Mouse (Mus musculus): Measurements from ENCODE around the gene Ngfr.
"Not testable (repeated sequence)": the region's sequence is repeated elsewhere in the genome, so short reads cannot be mapped to it uniquely, and the experiment has no call there.

Ngfr gene

DNA sequence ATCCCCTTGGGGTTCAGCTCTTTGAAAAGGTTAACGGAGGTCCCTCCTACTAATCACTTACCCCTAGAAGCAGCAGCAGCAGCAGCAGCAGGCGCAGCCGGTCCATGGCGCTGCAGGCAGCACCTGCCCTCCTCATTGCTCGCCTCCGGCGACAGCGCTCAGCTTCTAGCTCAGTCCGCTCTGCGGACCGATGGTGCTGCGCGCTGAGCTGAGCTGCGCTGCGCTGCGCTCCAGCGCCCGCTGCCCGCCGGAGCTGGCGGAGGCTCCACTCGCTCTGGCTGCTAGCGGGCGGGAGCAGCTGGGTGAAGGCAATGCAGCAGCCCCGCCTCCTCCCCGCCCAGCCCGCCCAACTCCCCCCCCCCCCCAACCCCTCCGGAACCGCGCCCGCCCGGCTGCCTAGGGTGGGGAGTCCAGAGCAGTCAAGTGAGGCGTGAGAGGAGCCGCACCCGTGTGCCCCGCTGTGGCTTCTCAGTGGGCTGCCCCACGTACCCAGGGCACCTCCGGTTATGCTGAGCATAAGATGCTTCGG lies at the start of gene Ngfr:
Gene Ngfr, minus strand, starts transcription at position 313 of the 529 bp plus-strand sequence.
- in situ Hi-C loops (cut with MboI, MseI) = no loop called here

DNA sequence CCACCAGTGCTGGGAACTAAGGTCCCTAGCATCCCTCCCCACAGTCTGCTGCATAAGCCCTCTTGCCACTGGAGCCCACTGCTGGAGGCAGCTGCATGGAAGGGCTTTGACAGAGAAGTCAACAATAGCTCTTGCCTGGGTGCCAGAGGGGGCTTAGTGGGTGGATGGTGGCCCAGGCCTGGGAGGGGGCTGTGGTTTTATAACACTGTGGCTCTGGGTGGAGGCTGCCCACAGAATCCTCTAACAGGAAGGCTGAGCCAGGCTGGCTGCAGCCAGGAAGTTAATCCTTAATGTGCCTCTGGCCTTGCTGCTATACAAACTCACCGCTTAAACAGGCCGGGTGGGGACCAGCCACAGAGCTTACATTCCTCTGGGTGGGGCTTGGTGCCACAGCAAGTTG lies 47.5 kb upstream of the Ngfr start:
- in situ Hi-C loops (cut with MboI, MseI) = no loop called here

DNA sequence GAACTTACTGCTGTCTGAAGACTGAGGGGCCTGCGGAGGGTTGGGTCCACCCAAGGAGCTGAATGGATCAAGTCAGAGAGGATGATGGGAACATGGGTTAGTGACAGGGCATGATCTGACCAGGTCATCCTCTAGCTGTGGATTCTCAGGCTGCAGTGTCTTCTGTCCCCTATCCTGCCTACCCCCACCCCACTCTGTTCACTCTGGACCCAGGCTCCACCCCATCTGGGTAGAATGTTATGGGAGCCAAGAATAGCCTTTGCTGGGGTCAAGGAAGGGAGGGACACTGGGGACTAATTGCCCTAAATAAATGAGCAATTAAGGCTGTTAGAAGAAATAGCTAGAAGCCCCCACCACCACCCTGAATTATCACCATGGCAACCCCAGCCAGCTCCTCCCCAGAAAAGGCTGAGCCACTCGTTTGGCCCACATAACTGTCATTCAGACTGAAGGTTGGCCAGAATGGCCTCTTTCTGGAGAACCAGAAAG lies 46.0 kb upstream of the Ngfr start:
- in situ Hi-C loops (cut with MboI, MseI) = no loop called here

DNA sequence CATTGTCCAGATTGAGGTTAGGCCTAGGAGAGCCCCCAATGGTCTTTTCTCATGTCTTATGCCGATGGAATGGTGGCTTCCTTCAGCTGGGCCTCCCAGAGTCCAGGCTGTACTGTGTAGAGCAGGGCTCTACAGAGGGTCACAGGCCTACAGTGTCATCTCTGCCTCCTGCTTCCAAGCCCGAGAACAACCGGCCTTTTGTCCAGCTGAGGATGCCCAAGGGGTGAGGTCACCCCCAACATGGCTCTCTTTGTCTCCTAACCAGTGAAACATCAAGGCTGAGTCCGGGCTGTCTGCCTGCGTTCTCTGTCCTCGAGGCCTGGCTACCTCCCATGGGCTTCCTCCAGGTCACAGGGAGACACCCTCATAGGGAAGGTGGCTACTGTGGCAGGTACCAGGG lies 44.9 kb upstream of the Ngfr start:
- in situ Hi-C loops (cut with MboI, MseI) = no loop called here

DNA sequence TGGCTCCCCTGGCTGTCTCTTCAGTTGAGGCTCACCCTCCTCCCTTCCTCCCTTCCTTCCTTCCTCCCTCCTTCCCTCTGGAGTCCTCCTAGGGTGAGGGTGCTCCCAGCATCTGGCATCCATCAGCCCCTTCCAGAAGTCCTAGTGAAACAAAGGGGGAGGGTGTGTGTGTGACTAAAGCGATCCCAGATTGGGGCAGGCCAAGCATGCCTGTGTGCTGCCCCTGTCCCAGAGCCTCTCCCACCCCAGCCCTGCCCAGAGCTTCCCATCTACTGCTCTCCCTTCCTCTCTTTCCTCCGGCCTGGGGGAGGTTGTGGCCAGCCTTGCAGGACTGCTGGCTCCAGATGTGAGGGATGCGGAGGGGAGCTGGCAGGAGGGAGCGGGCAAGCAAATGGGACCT lies 43.8 kb upstream of the Ngfr start:
- in situ Hi-C loops (cut with MboI, MseI) = no loop called here

DNA sequence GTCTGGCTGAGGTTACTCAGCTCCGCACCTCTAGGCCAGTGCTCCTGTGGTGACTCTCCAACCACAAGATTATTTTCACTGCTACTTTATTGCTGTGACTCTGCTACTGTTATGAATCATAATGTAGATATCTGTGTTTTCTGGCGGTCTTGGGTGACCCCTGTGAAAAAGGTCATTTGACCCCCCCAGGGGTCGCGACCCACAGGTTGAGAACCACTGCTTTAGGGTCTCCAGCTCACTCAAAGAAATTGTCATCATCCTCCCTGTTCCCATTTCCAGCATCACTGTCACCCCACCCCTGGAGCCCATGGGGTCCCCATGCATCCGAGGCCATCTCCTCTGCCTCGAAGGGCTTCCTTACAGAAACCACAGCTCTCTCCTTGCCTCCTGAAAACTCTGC lies 43.0 kb upstream of the Ngfr start:
- in situ Hi-C loops (cut with MboI, MseI) = no loop called here

DNA sequence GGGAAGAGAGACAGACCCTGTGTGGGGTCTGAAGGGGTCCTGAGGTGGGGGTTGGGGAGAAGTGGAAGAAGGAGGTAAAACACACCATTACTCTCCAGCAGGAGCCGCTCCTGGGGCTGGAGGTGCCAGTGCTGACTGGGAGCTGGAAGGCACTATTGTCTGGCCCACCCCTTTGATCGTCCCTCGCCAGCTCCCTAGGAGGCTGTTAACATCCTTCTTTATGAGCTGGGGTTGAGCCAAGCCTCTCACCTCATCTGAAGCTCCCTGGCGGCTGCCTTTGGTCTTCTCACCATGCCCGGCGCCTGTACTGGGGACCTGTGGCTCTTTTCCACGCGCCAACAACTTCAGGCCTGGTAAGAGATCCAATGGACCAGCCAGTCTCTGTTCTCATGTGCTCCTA lies 34.9 kb upstream of the Ngfr start:
- in situ Hi-C loops (cut with MboI, MseI) = no loop called here

DNA sequence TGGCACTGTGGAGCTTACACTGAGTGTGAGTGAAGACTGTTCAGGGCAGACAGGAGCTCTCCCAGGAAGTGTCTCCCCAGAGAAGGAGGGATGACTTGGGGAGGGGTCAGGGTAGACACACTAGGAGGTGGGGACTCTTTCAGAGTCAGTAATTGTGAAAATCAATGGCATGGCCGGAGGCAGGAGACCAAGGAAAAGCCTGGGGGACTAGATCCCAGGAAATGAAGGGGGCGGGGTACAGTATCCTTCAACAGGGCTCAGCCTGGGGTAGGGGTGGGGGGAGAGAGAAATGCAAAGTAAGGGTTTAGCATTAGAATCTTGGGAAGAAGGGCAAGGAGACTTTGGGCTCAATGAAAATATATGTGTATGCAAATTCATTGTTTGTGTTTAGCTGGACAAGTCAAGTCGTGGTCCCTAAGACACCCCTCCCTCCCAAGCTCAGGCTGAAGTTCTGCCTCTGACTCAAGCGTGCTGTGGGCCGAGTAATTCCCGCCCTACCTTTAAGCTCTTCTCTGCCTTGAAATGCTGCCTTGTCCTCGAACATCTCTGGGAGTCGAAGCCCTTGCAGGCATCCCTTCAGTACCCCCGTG lies 34.1 kb upstream of the Ngfr start:
- in situ Hi-C loops (cut with MboI, MseI) = no loop called here

DNA sequence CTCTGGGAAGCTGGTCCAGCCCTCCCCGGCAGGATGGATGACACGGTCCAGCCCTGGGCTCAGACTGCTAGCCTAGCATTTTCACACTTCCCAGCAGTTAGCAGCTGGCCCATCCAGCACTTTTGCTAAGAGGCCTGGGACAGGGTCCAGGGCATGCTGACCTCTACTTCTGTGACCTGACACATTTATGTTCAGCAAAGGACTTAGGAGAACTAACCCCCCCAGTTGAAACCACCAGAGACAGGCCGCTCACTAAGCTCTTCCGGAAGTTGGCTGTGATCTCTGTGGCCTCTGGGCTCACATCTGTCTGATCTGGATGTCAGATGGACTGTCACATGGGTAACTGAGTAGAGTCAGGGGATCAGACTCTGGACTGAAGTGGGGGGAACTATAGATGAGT lies 33.5 kb upstream of the Ngfr start:
- in situ Hi-C loops (cut with MboI, MseI) = no loop called here

DNA sequence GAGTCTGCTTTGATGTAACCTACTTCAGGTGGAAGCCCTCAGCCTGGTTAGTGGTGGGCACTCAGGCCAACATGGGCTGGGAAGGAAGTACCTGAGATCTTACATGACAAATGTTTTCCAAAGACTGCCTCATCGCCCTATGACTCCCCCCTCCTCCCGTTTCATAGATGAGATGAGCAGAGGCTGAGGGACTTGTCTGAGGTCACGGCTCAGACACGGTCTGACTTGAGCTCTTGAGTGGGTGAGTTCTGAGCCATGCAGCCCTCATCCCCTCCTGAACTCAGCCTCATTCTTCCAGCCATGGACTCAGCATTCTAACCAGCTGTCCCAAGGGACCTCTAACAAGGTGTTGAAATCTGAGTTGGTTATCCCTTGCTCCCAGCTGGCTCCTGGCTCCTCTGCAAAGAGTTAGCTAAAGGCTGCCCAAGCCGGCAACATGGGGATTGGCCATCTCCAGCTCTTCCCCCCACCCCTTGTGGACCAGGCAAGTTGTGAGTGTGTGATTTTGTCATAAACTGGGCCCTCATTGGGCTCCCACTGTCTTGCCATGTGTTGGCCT lies 32.4 kb upstream of the Ngfr start:
- in situ Hi-C loops (cut with MboI, MseI) = no loop called here

DNA sequence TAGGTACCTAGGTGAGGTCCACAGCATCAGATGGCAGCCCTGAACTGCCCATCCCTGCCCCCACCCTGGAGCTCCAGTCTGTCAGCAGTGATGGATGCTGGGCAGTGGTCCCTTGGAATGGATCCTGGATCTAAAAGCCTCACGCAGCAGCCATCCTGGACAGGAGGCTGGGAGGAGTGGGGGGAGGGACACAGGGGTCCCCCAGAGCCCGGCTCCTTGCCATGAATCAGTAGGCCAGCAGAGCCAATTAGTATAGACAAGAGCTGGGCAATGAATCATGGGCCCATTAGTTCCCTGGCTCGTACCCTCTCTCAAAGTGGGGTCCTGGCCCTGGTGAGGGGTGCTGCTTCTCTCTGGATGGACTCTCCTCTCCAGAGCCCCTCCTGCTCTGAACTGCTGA lies 31.5 kb upstream of the Ngfr start:
- in situ Hi-C loops (cut with MboI, MseI) = no loop called here

DNA sequence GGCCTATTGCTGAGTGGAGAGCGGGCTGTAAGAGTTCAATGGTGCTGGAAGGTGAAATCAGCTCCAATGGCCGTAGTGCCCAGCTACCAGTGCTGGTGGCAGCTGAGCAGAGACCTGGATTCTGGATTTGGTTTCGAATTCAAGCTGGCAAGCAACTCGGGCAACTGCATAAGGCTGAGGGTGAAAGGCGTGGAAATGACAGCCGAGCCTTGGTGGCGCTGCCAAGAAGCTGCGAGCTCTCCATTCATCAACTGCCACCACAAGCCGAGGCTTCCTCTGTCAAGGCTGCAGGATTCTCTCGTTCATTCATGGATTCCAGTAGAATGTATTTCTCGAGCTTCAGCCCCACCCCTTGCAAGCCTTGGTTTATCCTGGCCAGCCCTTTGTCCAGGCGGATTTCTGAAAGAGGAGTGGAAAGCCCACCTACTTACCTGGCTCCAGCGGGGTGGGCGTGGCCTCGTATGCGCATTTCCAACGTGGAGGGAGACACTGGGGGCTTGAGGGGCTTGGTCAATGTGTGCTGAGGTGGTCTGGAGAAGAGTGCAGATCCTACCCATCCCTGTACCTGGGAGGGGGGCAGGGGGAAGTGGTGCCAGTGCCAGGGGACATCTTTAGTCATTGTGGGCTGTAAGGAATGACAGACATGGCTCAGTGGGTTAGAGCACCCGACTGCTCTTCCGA lies 30.4 kb upstream of the Ngfr start:
- in situ Hi-C loops (cut with MboI, MseI) = no loop called here

DNA sequence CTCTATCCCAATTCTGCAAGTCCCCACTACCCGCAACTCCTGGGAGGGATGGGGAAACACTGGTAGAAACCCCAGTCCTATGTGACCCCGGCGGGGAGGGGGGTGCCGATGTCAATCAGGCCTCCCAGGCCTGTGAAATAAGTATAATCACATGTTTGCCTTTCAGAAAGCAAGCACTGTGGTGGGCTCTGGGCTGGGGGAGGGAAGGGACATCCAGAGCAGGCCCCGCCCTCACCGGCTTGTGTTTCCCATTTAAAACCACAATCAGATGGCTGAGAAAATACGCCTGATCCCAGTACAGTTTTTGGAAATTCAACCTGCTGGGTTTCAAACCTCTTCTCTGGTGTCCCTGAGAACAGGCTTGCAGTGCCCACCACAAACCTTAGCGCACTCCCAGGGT lies 27.2 kb upstream of the Ngfr start:
- in situ Hi-C loops (cut with MboI, MseI) = no loop called here

DNA sequence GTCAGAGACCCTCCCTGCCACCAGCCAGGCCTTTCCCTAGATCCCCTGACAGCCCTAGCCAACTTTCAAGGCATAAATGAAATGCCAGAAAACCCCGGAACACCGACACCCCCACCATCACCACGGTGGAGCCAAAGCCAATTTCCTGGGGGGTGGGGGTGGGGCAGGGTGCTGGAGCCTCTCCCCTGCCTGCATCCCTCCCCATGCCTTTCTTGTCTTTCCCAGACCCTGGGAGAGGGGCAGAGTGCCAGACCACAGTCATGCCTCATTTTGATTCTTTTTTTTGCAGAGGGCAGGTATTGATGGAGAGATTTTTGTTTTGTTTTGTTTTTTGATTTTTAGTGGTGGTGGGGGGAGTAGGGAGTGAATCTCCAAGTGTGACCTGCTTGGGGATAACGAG lies 23.7 kb upstream of the Ngfr start:
- in situ Hi-C loops (cut with MboI, MseI) = no loop called here

DNA sequence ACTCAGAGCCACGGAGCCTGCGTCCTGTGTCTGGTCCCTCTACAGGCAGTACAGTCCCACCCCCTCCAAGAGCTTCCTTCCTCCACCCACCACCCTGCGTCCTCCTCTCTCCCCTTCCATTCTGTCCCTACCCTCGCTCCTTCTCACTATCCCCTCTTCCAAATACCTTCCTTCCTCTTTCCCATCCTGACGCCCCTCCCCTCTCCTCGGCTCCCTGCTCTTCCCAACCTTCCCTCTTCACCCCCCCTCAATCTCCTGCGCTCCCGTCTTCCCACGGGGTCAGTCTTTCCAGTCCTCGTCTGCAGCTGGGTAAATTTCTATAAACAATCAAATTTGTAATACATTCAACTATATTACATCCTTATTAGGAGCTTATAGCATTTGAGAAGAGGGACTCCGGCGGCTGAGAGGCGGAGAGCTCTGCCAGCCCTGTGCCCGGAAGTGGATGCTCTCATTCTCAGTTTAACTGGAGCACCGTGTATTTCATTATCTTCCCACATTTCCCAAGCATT lies 22.9 kb upstream of the Ngfr start:
- in situ Hi-C loops (cut with MboI, MseI) = no loop called here

DNA sequence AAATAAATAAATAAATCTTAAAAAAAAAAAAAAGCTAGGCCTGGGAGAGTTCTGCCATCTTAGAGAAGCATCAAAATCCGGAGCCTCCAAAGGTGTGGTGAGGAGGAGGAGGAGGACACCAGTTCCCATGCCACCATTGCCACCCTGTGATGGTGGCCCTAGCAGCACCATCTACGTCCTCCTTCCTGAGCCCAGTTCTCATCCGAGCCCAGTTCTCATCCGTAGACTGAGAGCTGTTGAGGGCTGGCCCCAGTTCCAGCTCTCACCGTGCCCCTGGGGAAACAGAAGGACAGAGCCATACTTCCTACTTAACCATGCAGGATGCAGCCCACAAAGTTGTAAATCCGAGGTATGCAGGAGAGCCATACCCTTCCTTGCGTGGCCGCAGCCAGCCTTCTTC lies 22.4 kb upstream of the Ngfr start:
- in situ Hi-C loops (cut with MboI, MseI) = no loop called here

DNA sequence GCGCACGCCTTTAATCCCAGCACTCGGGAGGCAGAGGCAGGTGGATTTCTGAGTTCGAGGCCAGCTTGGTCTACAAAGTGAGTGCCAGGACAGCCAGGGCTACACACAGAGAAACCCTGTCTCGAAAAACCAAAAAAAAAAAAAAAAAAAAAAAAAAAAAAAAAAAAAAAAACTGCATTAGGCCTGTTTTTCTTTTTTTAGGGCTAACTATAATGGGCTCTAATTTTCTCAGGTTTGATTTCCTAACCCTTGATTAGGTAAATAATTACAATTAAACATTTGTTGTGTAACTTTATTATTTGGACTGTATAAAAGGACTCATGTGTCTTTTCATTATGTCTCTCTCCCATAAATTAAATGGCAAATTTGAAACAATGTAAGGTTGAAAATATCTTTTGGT lies 19.8 kb upstream of the Ngfr start:
- in situ Hi-C loops (cut with MboI, MseI) = not testable (repeated sequence)

DNA sequence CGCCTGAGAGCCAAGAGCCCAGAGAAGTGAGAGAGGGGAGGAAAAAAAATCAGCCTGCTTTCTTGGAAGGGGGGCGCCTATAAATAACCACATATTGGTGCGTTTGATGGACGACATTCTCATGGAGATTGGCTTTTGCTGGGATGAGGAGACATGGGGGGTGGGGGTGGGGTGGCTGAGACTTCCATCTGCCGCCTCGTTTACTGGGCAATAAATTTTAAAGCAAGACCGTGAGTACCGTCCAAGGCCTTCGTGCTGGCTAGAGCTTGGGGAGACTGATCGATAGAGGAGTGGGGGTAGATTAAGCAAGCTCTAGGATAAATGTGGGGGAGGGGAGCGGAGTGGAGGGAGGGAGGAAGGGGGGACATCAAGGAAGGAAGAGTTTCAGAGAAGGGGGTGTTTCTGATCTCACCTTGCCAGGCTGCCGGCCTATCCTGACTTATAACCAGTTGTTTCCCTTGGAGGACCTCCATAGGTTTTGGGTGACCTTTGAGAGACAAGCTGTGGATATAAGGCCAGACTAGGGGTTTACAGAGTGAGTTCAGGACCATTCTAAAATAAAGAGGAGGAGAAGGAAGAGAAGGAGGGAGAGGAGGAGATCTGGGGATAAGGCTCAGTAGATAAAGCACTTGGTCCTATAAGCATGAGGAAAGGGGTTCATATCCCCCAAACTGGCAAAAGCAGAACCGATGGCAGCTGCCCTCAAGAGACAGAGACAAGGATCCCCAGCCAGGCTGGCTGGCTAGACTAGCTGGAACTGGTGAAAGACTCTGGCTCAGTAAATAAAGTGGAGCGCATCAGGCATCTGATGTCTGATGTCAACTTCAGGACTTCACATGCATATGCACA lies 10.9 kb upstream of the Ngfr start:
- in situ Hi-C loops (cut with MboI, MseI) = no loop called here

DNA sequence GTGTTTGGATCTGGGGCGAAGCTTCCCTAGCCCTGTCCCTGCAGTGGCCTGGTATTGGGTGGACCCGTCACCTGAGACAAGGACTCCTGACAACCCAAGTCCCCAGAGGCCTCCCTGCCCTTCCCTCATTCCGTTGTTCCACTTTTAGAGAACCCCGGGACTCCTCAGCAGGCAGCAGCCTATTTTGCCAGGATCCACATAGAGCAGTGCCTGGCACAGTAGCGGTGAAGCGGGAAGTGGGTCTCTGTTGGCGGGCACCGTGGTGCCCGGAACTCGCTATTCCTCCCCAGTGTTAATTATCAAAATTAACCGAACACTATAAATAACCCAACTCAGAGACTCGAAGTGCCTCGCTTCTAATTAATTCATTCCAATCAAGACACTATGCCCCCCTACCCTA lies 10.2 kb upstream of the Ngfr start:
- in situ Hi-C loops (cut with MboI, MseI) = no loop called here

DNA sequence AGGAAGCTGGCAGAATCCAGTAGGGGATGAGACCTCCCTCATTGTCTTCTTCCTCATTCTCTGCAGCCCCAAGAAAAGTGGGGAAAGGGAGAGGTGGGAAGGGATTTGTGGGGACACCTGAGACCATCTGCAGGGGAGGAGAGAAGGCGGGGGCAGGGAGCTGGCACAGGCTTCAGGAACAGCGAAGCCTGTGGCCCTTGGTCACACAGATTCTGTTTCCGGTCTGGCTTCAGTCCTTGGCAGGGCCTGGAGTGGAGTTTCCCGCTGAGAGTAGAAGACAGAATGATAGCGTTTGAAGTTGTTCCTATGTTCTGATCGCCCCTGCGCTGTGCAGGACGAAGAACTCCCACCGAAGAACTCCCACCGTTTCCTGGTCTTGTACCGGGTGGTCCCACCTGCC lies 9.2 kb upstream of the Ngfr start:
- in situ Hi-C loops (cut with MboI, MseI) = no loop called here

DNA sequence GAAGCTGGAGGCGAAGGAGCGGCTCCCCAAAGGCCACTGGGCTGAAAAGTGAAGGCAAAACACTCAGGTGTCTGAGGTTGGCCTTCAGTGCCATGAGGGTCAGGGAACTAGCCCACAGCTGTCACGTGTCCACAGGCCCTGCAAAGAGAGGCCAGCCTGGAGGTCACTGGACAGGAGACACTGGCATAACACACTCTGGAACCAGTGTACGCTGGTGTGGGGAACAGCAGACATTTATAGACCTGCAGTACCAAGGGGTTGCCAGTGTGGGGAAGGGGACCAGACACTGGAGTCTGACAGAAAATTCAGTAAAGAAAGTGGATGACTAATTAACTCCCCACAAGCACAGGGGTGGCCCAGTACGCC lies 8.6 kb upstream of the Ngfr start:
- in situ Hi-C loops (cut with MboI, MseI) = no loop called here
